Mouse (Mus musculus): ENCODE measurements around the gene Bbs9. TPM values are rescaled to one million over a fixed set of nuclear protein-coding genes. Genes with fewer than 3 reads are reported as not detected.

Bbs9 gene
- total RNA-seq, 2 experiments from 2014 or later: 17.5 to 18.7 TPM

DNA sequence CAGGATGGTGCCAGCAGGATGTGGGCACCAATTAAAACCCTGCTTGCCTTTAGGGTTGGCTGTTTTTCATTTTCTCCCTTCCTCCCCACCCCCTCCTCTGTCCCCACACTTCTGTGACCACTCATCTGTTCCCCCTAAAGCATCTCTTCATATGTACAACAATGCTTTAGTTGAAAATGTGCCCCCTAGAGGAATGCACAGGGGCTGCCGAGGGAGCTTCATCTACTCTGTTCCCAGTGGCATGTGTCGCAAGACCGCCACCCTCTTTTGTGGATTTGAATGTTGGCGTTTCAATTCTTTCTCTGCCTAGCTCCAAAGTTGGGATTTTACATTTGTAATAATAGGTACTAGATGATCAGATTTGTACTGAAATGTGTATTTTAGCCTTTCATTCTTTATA is 204.0 kb downstream of the Bbs9 start:
- intact Hi-C loops (cut with DNase I): no loop called here
- DNase-seq: no peak

DNA sequence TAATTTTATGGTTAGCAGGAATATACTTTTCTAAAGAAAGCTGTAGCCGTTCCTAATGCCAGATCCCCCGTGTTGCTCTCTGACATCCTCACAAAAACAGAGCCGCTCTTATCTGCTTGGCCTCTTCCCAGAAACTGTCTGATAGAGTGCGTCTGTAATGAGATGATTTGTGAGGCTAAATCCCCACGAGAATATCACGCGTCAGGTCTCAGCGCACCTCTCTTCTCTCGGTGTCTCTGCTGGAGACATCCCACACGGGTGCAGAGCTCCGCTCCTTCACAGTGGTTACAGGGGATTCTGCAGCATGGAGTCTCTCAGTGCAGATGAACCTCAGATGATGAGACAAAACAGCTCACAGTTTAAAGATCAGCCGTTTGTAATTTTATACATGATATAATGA is 204.5 kb downstream of the Bbs9 start:
- DNase-seq: no peak

DNA sequence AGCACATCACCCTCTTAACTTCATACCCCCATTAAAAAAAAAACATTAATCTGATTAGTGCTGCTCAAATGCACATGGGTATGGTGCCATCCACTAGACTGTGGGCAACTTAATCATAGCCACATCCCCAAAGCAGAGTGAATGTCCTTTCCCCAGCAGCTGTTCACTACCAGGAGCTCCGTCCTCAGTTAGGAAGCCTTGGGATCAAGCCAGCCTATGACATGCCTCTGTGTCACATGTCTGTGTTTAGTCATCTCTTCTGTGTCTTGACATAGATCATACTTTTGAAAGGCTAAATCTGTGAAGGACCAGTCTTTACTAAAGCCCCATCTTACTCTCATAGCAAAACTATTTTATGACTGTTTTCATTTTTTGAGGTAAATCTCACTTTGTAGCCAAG is 205.0 kb downstream of the Bbs9 start:
- intact Hi-C loops (cut with DNase I): no loop called here
- DNase-seq: peak; percentile 43 to 62

More for the DNA sequence above, 204.5 kb downstream of the Bbs9 start:
- intact Hi-C loops (cut with DNase I): no loop called here

DNA sequence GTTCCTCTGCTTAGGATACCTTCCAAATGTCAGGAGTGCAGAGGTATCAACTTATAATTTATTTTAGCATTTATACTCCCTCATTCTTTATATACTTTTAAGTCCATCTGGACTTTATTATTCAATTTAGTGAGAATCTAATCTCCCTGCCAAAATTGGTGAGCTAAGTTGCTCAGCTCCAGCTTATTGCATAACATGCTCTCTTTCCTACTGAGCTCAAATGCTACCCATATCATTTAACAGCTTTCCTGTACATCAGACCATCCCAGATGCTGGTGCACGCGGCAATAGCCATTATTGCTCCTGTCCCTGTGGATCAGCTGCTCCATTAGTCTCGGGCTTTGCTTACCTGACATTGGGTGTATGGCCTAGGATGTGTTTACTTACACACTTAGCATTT is 208.3 kb downstream of the Bbs9 start:
- intact Hi-C loops (cut with DNase I): no loop called here
- peak in 1 of 2 experiments; percentile 12 for DNase-seq

DNA sequence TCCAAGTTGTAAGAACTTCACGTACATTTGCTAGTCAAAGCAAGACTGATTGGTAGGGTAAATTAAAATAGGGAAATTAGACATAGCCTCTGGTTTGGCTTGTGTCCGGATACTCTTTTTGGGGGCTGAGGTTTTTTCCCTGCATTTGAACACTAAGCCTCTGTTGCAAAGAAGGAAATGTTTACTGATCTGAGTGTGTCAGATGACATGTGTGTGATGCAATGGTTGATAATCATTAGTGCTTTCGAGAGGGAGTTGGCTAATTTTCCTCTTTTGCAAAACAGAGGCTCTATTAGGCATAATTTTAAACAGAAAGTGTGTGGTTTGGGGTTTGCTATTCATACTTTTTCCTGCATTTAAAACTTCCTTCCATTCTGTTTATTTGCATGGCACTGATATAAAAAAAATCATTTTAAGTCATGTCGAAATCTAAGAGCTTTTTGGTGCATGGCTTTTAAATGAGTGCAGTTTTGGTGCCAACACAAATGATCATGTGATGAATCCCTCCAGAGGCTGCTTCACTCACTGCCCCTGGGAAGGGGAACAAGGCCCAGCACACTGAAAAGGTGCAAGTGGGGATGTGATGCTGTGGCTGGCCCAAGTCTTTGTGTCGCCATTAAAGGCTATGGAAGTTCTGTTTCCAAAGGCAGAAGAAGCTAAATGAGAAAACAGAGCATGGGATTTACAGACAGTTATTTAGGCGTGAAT is 211.4 kb downstream of the Bbs9 start:
- intact Hi-C loops (cut with DNase I): no loop called here
- no peak for DNase-seq

DNA sequence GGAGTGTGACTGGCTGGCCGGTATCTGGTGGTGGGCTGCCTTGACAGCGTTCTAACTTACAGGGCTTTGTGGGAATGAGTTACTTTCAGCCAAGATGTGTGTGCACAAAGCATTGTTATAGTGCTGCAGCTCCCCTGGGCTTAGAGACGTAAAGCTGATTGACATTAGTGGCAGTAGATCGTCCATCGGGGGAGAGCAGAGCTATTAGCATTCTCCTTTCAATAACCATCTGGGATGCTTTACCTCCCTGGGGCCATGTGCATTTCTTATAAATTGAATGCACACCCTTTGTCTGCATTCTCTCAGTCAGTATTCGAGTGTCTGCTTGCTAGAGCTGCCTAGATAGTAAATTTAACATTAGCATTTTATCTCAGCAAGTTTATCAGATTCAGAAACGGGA is 214.7 kb downstream of the Bbs9 start:
- no peak for DNase-seq
- intact Hi-C loops (cut with DNase I): no loop called here

DNA sequence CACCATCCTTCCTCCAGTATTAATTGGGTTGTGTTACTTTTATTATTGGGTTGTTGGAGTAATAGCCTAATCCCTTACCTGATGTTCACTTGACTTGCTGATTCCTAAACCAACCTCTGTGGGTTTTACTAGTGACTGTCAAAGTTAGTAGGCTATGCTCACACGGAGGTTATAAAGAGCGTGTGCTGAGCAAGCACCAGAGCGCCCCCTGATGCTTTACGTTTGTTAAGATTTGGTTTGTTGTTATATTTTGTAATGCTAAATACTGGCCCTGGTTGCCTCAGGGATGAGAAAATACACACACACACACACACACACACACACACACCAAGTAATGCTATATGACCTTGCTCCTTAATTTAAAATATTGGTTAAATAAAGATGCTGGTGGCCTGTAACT is 219.9 kb downstream of the Bbs9 start:
- DNase-seq: no peak
- intact Hi-C loops (cut with DNase I): no loop called here

DNA sequence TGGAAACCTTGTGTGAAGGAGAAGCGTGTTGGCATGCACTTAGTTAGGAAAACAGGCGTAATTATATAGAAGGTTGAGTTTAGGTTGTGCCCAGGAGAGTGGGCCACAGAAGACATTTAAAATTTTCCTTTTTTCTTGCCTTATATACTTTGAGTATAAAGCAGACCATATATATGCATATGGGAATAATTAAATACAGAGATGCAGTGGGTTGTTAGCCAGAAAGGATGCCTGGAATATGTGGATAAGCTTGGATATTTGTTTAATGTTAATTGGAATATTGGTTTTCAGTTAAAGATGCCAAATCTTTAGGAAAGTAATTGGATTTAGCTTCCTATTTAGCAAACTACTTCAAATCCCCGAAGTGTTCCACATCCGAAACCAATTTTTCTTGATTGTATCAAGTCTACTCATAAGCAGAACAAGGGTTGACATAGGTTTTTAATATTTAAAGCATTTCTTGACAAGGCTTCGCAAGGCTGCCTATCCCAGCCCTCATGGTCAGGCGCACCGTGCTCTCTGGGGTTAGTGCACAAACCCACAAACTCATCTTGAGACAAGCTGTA is 221.4 kb downstream of the Bbs9 start:
- no peak for DNase-seq
- intact Hi-C loops (cut with DNase I): no loop called here

DNA sequence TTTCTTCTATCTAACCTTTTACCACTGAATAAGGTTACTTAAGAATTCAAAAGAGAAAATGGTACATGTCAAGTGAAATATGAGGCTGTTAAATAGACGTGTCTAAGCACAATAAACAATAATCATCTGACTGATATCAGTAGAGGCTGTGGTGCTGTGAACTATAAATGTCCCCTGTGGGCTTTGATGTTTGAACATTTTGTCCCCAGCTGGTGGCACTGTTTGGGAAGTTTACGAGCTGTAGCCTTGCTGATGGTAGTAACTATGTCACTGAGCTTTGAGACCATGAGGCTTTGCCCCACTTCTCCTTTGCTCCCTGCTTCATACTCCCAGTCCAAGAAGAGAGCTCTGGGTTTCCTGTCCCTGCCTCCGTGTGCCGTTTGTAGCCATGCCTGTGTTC is 222.3 kb downstream of the Bbs9 start:
- DNase-seq: no peak
- intact Hi-C loops (cut with DNase I): no loop called here

DNA sequence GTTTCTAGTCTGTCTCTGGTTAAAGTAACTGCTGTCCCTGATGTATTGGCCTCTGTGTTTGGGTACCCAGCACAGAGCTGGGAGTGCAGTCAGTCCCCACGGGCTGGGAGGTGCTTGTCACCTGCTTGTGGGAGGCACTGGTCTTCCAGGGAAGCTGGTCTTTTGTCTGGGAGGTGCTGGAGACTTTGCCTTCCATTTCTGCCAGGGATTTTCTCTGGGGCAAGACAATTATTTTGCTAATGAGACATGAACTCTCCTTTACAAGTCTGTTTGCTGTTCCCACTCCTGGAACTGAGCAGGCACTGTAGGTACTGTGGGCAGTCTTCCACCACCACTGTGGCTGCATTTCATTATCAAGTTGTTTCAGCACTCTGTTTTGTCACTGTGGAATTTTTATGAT is 223.0 kb downstream of the Bbs9 start:
- intact Hi-C loops (cut with DNase I): no loop called here
- DNase-seq: no peak

DNA sequence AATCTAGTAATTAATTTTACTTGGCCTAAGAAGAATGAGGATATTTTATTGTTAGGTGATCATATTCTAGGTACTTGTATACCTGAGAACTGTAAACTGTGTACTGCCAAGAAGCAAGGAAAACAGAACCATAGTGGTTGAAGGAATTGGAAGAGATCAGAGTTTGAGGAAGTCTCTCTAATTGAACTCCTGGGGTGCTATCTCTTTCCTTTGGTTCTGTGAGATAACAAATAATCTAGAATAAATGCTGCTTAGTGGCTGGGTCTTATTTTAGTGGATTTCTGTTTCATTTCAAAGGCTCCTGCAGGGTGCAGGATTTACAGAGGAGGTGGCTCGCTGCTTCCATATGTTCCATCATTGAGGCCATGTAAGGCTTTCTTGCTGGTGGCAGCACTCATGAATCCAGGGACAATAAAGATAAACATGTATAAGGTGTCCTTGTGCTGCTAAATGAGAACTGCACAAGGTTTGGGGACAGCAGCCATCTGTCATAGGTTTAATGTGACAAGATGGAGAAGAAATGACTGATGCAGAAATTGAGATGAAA is 226.6 kb downstream of the Bbs9 start:
- intact Hi-C loops (cut with DNase I): loop anchor here (10.0 kb wide), 1 partner anchor 693 kb away; no protein-coding TSS in a partner anchor
- DNase-seq: no peak

DNA sequence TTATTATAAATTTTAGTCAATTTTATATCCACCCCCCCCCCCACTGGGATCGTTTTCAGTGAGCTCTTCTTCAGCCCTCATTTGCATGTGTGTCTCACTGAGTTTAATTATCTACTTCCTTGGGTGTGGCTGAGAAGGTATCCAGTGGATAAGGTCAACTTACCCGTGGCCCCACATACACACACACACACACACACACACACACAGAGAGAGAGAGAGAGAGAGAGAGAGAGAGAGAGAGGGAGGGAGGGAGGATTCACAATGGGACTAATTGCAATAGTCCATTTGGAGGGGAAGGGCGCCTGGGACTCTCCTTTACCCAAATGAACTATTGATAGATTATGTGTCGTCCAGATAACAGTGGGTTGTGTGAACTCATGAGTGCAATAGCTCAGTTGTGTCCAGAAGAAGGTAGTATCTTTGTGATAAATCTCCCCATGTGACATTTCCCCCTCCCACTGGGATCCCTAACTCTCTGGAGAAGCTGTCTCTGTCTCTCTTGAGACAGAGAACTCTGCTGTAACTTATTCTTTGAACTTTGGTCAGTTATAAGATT is 227.4 kb downstream of the Bbs9 start:
- no peak for DNase-seq
- intact Hi-C loops (cut with DNase I): loop anchor here (10.0 kb wide), 1 partner anchor 692 kb away; no protein-coding TSS in a partner anchor

DNA sequence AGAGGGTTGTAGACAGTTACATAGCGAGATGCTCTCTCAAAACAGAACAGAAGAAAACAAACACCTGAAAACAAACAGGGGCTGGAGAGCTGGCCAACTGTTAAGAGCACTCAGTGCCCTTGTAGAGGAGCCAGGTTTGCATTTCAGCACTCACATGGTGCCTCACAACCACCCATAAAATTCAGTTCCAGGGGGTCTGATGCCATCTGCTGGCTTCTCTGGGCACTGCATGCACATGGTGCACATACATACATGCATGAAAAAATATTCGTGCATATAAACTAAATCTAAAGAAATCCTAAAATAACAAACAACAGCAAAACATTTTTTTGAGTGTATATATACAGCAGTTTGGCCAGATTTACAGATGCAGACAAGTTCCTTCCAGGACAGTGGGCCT is 228.0 kb downstream of the Bbs9 start:
- intact Hi-C loops (cut with DNase I): loop anchor here (10.0 kb wide), 1 partner anchor 691 kb away; no protein-coding TSS in a partner anchor
- DNase-seq: no peak

DNA sequence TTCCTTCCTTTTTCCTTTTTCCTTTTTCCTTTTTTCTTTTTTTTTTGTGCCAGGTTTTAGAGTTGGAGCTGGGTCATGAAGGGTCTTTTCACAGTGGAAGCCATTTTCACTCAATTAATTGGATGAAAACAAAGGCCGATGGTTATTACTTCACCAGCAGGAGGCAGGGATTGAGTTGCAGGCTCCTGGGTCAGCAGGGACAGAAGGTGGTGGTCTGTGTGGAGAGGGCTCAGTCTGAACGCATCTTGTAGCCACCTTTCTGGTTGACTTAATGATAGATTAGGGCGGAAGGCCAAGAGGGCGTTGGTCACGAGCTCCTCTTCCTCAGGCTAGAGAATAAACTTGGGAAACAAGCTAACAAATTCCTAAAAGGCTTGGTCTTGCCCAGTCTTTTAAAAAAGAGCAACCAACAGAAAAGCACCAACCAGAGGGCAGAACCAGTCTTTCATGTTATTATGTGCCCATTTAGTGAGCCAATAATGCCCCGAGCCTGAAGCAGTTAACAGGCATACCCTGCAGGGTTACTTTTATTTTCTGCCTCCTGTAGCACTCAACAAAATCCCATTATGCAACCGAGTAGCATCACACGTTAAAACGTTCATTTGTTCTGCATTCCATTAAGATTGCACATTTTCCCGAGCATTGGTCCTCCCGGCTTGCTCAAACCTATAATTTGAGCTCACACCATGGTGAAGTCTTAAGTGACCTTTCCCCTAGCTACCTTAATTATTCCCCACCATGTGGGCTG is 231.8 kb downstream of the Bbs9 start:
- intact Hi-C loops (cut with DNase I): loop anchor here (10.0 kb wide), 1 partner anchor 687 kb away; no protein-coding TSS in a partner anchor
- no peak for DNase-seq

DNA sequence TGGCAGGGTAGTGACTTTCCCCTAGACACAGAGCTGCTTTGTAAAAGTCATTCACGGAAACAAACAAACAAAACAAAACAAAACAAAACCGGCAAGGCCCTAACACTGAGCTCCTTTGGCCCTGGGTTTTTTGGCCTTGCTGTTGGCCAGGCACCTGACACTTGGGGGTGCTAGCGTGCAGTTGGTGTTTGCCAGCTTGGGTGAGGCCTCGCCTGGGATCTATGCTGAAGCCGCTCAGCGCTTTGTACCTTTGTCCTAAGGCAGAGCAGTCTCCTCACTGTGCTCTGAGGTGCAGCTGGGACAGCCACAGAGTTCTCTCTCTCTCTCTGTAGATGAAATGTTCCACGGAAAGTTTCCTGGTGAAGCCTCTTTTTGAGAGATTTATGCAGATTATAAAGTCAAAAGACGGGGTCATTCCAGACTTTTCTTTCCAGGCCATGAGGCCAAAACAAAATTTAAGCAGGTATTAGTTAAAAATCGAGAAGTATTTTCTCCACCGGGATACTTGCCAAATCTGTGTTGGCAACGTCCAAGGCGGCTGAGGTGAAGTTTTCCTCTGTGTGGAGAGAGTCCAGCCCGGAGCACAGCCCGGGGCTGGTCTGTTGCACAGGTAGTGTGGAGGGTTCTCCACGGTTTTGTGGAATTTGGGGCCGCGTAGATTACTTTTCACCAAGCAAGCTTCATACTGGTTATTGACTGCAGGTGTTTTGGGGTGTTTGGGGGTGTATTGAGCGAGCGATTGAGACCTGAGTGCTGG is 233.6 kb downstream of the Bbs9 start:
- peak; percentile 78 to 81 for DNase-seq
- intact Hi-C loops (cut with DNase I): loop anchor here (1.0 to 10.0 kb wide), 3 partner anchors 503 to 686 kb away; no protein-coding TSS in a partner anchor

DNA sequence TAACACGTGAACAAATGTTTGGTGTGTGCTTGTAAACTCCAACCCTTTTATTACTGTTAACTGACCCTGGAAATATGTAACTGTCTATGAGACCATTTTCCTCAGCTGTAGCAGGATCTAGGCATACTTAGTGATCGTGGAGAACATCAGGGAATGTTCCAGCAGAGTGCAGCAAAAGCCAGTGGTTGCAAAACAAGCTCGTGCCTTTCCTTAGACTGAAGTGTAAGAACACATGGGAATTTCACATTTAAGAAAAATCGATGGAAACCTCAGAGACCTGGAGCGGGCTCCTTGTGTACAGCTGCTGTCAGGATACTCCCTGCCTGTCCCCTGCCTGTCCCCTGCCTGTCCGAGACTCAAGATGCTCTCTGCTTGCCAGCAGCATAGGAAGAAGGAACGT is 234.5 kb downstream of the Bbs9 start:
- intact Hi-C loops (cut with DNase I): loop anchor here (10.0 kb wide), 1 partner anchor 305 kb away; no protein-coding TSS in a partner anchor
- DNase-seq: peak; percentile 39 to 48

DNA sequence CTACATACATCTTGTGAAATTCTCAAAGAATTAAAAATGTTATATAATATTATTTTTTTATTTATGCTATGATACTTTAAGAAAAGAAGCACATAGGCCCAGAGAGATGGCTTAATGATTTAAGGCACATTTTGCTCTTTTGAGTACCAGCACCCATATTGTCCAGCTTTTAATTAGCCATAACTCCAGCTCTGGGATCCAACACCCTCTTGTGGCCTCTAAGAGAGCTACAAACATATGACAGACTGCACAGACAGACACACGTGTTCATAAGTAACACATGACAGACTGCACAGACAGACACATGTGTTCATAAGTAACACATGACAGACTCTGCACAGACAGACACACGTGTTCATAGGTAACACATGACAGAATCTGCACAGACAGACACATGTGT is 235.8 kb downstream of the Bbs9 start:
- intact Hi-C loops (cut with DNase I): loop anchor here (10.0 kb wide), 1 partner anchor 303 kb away; no protein-coding TSS in a partner anchor
- DNase-seq: no peak

DNA sequence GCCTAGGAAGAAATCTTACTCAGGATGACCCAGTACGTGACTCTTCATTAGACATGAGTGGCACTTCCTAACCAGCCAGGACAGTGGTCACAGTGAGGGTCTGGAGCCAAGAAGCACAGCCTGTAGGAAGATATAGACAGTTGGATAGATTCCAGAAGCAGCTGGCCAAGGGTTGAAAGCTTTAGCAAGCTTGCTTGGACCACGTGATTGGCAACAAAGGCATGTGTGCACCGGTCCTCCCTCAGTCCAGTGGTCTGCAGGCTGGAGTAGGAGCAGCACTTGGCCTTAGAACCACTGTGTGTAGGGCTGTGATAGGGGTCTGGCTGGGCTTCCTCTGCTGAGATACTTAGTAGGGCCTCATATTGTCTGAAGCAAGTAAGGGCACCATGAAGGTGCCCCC is 237.2 kb downstream of the Bbs9 start:
- DNase-seq: no peak
- intact Hi-C loops (cut with DNase I): loop anchor here (10.0 kb wide), 1 partner anchor 302 kb away; no protein-coding TSS in a partner anchor

DNA sequence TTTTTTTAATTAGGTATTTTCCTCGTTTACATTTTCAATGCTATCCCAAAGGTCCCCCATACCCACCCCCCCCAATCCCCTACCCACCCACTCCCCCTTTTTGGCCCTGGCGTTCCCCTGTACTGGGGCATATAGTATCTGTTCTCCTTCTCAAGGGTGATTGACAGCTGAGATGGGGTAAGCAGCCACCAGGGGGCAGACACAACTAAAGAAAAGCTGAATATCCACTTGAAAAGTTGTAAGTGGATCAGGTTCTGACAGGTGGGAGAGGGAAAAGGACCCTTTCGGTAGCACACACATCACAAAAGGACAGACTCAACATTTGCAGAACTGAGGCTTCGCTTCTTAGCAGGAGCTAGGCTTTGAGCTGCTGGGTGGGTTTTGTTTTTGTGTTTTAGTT is 237.8 kb downstream of the Bbs9 start:
- DNase-seq: peak; percentile 65 to 78
- intact Hi-C loops (cut with DNase I): loop anchor here (10.0 kb wide), 1 partner anchor 302 kb away; no protein-coding TSS in a partner anchor

DNA sequence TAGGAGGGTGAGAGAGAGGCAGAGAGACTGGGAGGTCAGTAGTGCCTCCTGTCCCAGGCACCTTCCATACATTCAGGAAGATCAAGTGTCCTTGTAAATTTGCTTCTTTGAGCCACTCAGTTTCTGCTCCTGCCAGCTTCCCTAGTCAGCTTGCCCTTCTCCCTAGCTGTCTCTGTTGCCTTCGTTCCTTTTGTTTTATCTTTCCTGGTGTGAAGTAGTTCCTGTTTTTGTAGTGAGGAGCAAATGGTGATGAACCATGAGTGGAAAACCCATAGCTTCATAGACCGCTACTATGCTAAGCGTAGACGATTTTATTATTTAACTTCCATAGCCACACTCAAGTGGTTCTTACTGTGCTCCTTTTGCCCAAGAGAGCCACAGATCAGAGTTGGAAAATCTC is 242.1 kb downstream of the Bbs9 start:
- intact Hi-C loops (cut with DNase I): loop anchor here (10.0 kb wide), 1 partner anchor 297 kb away; no protein-coding TSS in a partner anchor

More for the DNA sequence above, 242.1 kb downstream of the Bbs9 start:
- DNase-seq: no peak

Measured in heart, postnatal 10 days (tissue).